ENCODE assay signal across 8 mouse cellular contexts in the genomic region with DNA sequence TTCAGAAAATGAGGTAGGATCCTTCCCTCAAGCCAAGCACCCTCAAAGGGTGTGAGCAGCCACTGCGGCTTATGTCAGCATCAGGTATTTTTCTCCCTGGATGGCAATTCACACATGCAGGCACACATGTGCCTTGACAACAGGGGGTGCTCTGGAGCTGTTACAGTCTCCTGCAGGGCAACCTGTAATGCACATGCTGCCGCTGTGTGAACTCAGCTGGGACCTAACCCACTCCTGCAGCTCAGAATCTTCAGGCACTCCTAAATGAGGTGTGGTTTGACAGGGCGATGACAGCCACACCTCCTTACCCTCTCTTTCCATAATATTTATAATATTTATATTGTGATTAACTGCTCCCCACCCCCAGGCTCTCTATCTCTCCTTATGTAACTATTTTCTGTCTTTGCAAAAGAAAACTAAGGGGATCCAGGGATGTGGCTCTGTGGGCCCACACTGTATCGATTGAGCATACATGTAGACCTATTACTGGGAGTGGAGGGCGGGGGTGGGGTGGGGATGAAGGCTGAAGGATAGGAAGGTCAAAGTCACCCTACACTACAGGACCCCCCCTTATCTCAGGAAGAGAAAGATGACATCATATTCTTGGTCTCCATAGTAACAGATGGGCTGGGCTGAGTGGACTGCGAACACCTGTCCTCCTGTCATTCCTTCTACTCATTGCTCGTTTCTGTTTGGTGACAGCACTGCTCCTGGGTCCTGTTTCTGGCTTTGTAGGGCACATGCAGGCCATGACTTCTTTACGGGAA.
A peak's percentile ranks its signal among the peaks of the same experiment; 100 is the strongest.
DNase-seq lines count a peak whose midpoint lies in the region; ATAC-seq lines count a peak whose summit lies in the region.

No protein-coding gene starts in this region.

- peaks cover 8% of the 10 kb centered on the region; the same call in 1 of the 2 replicates for H3K4me1 ChIP-seq in hindbrain, embryonic 14.5 days (replicated peaks; ENCODE audit: control insufficient read depth, insufficient read depth, low read length)

- peak; percentile 33; the same call in 1 of the 2 replicates for ATAC-seq in frontal cortex, adult (ENCODE audit: low TSS enrichment)
- ATAC-seq in hindbrain, embryonic 14.5 days (ENCODE audit: low FRiP score), result peak; percentile 53; the same call in 1 of the 2 replicates

- no peak overlapping the region for H3K9ac ChIP-seq in hindbrain, embryonic 14.5 days

- 69% methylated on average over 8 of the region's 8 CpGs for WGBS in hindbrain, embryonic 14.5 days

- H3K4me3 ChIP-seq in hindbrain, embryonic 14.5 days (replicated peaks; ENCODE audit: low read length), result no peak overlapping the region

- H3K9me3 ChIP-seq in hindbrain, embryonic 14.5 days (ENCODE audit: control insufficient read depth, low read length), result no peaks in the 10 kb centered on the region

- H3K36me3 ChIP-seq in hindbrain, embryonic 14.5 days (replicated peaks; ENCODE audit: control insufficient read depth, insufficient read depth), result no peaks in the 10 kb centered on the region

- H3K4me2 ChIP-seq in hindbrain, embryonic 14.5 days (replicated peaks), result no peak overlapping the region

- peak; percentile 15 for DNase-seq in A20 (ENCODE audit: low read depth, low spot score)
- DNase-seq in adrenal gland, postnatal 14 days, result peak; percentile 39
- no peak for DNase-seq in hindbrain, embryonic 14.5 days (ENCODE audit: low spot score)
- peak; percentile 62 for DNase-seq in layer of hippocampus, adult 9-11 months
- DNase-seq in lung, postnatal 10 days, result peak; percentile 79
- peak; percentile 59 to 67 for DNase-seq in right cerebral cortex, postnatal 10 days (ENCODE audit: low spot score in 2 of 2)
- DNase-seq in cerebellum, adult 8-10 months, result no peak

- no peaks in the 10 kb centered on the region for H3K27me3 ChIP-seq in hindbrain, embryonic 14.5 days (ENCODE audit: control insufficient read depth, insufficient read depth, low read length)

- no peak overlapping the region for H3K27ac ChIP-seq in hindbrain, embryonic 14.5 days

Comparison
In these comparisons a context has a peak if more than half of its experiments do, and no peak if none do; other contexts are left out.
1. DNase-seq: peak in A20 (single experiment), adrenal gland, postnatal 14 days (single experiment), layer of hippocampus, adult 9-11 months (single experiment), lung, postnatal 10 days (single experiment) and right cerebral cortex, postnatal 10 days (2 of 2); none in hindbrain, embryonic 14.5 days (single experiment) and cerebellum, adult 8-10 months (single experiment).